Mouse (Mus musculus): Measurements from ENCODE around the gene Car3. TPM values are rescaled to one million over a fixed set of nuclear protein-coding genes. Genes with fewer than 3 reads are reported as not detected.

Car3 gene
- total and polyA plus RNA-seq, 3 experiments: 1.7 to 4.9 TPM; not detected in 1

GRCm38 (mm10) chr3:14819844-14820504 is 43.3 kb upstream of the Car3 start:
- DNase-seq (ENCODE audit: low read depth, low spot score): peak; percentile 81
- Histone ChIP-seq H3K27ac (ENCODE audit: control insufficient read depth, low read depth, low read length) (peak overlapping the region; percentile 66), H3K9me3 (replicated peaks; ENCODE audit: insufficient read depth, low read length) (no peaks in the 10 kb centered on the region), H3K36me3 (ENCODE audit: control insufficient read depth in 1 of 2, insufficient read depth in 2 of 2, low read length in 2 of 2) (peaks cover 0 to 19% of the 10 kb centered on the region in 2 experiments; a peak in 2 of 4 replicates), H3K79me2 (ENCODE audit: control insufficient read depth, insufficient read depth, low read length, poor library complexity) (no peaks in the 10 kb centered on the region), H3K4me1 (ENCODE audit: control insufficient read depth in 1 of 2, insufficient read depth in 2 of 2, low read length in 2 of 2) (peaks cover 8 to 10% of the 10 kb centered on the region in 2 experiments), H3K9ac (ENCODE audit: control insufficient read depth, low read depth, low read length, poor library complexity, severe bottlenecking) (no peak overlapping the region), H3K27me3 (ENCODE audit: control insufficient read depth in 1 of 2, insufficient read depth in 2 of 2, low read length in 2 of 2) (no peaks in the 10 kb centered on the region), H3K4me3 (ENCODE audit: control insufficient read depth in 1 of 2, insufficient read depth in 1 of 2, low read depth in 2 of 2, low read length in 2 of 2) (no peak overlapping the region)
- no peak for TF ChIP-seq E2F4 (IDR thresholded peaks at IDR 0.05; ENCODE audit: borderline replicate concordance, low read depth, low read length)
- no peak for TF ChIP-seq JUND (IDR thresholded peaks at IDR 0.05; ENCODE audit: low read depth, low read length)
- no peak for TF ChIP-seq MAX (IDR thresholded peaks at IDR 0.05; ENCODE audit: low read length)
- TF ChIP-seq ZMIZ1 (IDR thresholded peaks at IDR 0.05; ENCODE audit: low read depth, low read length): no peak
- TF ChIP-seq TCF12 (IDR thresholded peaks at IDR 0.05; ENCODE audit: low read depth, low read length): peak; percentile 31; the same call in 1 of the 2 replicates
- TF ChIP-seq CHD1 (IDR thresholded peaks at IDR 0.05; ENCODE audit: low read depth, low read length): no peak
- TF ChIP-seq MAZ (IDR thresholded peaks at IDR 0.05; ENCODE audit: low read depth, low read length): no peak
- TF ChIP-seq GABPA (IDR thresholded peaks at IDR 0.05; ENCODE audit: low read depth, low read length): no peak
- TF ChIP-seq TBP (IDR thresholded peaks at IDR 0.05; ENCODE audit: low read depth, low read length): no peak
- TF ChIP-seq MAFK (IDR thresholded peaks at IDR 0.05; ENCODE audit: borderline replicate concordance, low read depth, low read length): no peak
- no peak for TF ChIP-seq MXI1 (IDR thresholded peaks at IDR 0.05; ENCODE audit: low read depth, low read length)
- no peak for TF ChIP-seq BHLHE40 (IDR thresholded peaks at IDR 0.05; ENCODE audit: borderline replicate concordance, low read depth, low read length)
- TF ChIP-seq CTCF (IDR thresholded peaks at IDR 0.05 in 2 of 3, conservative IDR thresholded peaks at IDR 0.05 in 1 of 3; ENCODE audit: control insufficient read depth in 1 of 3, insufficient read depth in 1 of 3, low read depth in 2 of 3, low read length in 3 of 3, poor library complexity in 1 of 3, severe bottlenecking in 1 of 3): no peak
- TF ChIP-seq SIN3A (IDR thresholded peaks at IDR 0.05; ENCODE audit: low read length): peak; percentile 54
- no peak for TF ChIP-seq UBTF (IDR thresholded peaks at IDR 0.05; ENCODE audit: borderline replicate concordance, insufficient read depth, low read depth, low read length)
- no peak for TF ChIP-seq POLR2A (IDR thresholded peaks at IDR 0.05; ENCODE audit: control insufficient read depth in 1 of 2, insufficient read depth in 1 of 2, low read depth in 1 of 2, low read length in 2 of 2, poor library complexity in 1 of 2)
- TF ChIP-seq ZKSCAN1 (IDR thresholded peaks at IDR 0.05; ENCODE audit: low read depth, low read length): no peak
- peak; percentile 36; the same call in 1 of the 2 replicates for TF ChIP-seq ETS1 (IDR thresholded peaks at IDR 0.05; ENCODE audit: low read depth, low read length)
- no peak for TF ChIP-seq USF2 (IDR thresholded peaks at IDR 0.05; ENCODE audit: borderline replicate concordance in 1 of 2, insufficient read depth in 1 of 2, low read depth in 1 of 2, low read length in 2 of 2)
- TF ChIP-seq RCOR1 (IDR thresholded peaks at IDR 0.05; ENCODE audit: low read depth, low read length): no peak
- no peak for TF ChIP-seq POLR2AphosphoS5 (IDR thresholded peaks at IDR 0.05; ENCODE audit: borderline replicate concordance, low read depth, low read length)
- no peak for TF ChIP-seq KAT2A (conservative IDR thresholded peaks at IDR 0.05; ENCODE audit: low read depth, low read length)
- TF ChIP-seq NELFE (IDR thresholded peaks at IDR 0.05; ENCODE audit: low read depth, low read length): no peak
- TF ChIP-seq MYB (IDR thresholded peaks at IDR 0.05; ENCODE audit: low read depth, low read length): peak; percentile 82; the same call in 1 of the 2 replicates
- TF ChIP-seq SMC3 (IDR thresholded peaks at IDR 0.05; ENCODE audit: low read depth, low read length): no peak; the same call in 1 of the 2 replicates
- TF ChIP-seq ZNF384 (IDR thresholded peaks at IDR 0.05; ENCODE audit: low read depth, low read length): no peak
- no peak for TF ChIP-seq RAD21 (IDR thresholded peaks at IDR 0.05; ENCODE audit: low read depth, low read length)
- TF ChIP-seq TAL1 (IDR thresholded peaks at IDR 0.05; ENCODE audit: low read length): no peak
- no peak for TF ChIP-seq CHD2 (IDR thresholded peaks at IDR 0.05; ENCODE audit: low read length)
- TF ChIP-seq HCFC1 (IDR thresholded peaks at IDR 0.05; ENCODE audit: low read depth, low read length): no peak
- peak; percentile 49; the same call in 1 of the 2 replicates for TF ChIP-seq GATA1 (IDR thresholded peaks at IDR 0.05; ENCODE audit: low read depth, low read length)
- no peak for TF ChIP-seq MEF2A (IDR thresholded peaks at IDR 0.05; ENCODE audit: extremely low read depth, insufficient replicate concordance, low read depth, low read length, poor library complexity, severe bottlenecking)
- no peak for TF ChIP-seq ZC3H11A (IDR thresholded peaks at IDR 0.05; ENCODE audit: low read depth, low read length)
- TF ChIP-seq NRF1 (IDR thresholded peaks at IDR 0.05; ENCODE audit: insufficient read depth, low read depth, low read length, poor library complexity, severe bottlenecking): no peak
- TF ChIP-seq USF1 (IDR thresholded peaks at IDR 0.05; ENCODE audit: low read depth, low read length): no peak
- TF ChIP-seq ELF1 (IDR thresholded peaks at IDR 0.05; ENCODE audit: low read depth, low read length): no peak
- no peak for TF ChIP-seq POLR2AphosphoS2 (IDR thresholded peaks at IDR 0.05; ENCODE audit: low read length)

Data from MEL (cell line).